Mouse (Mus musculus): Measurements from ENCODE around the gene Tmem94. TPM values are rescaled to one million over a fixed set of nuclear protein-coding genes. Genes with fewer than 3 reads are reported as not detected.

Gene Tmem94
- polyA plus RNA-seq, 1 experiment from 2014 or later, result 47.4 TPM

- peak overlapping the region; percentile 62; the same call in 1 of the 2 replicates for H3K27ac ChIP-seq
These were observed 78.6 kb downstream of the Tmem94 start for GRCm38 (mm10) chr11:115843891-115844239.

DNA sequence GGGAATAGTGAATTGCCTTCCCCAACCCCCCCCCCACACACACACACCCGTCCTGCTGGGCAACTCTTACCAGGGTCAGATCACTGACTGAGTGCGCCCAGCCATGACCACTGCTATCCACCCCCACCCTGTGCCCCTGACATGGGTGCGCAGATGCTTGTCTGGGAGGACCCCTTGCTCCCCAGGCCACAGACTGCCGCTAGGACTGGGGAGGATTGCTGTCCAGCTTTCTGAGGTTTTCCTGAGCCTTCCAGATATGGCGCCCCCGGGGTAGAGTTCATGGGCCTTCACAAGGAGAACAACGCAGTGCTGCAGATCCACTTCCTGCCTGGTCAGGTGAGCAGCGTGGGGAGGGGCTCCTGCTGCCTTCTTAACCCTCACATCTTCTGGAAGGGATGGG is 79.0 kb downstream of the Tmem94 start:
- Histone ChIP-seq H3K27ac (peak overlapping the region; percentile 62; the same call in 1 of the 2 replicates), H3K27me3 (ENCODE audit: insufficient read depth, poor library complexity, severe bottlenecking) (0 out of 2 replicates have a peak, but pooled peaks cover 3% of the 10 kb centered on the region), H3K36me3 (peaks cover 23% of the 10 kb centered on the region), H3K4me1 (replicated peaks) (peaks cover 48% of the 10 kb centered on the region), H3K9me3 (peaks cover 5% of the 10 kb centered on the region; the same call in 1 of the 2 replicates), H3K4me3 (no peak overlapping the region)
- DNase-seq (ENCODE audit: low spot score), result no peak
- 78% methylated on average over 8 of the region's 8 CpGs for WGBS

More at GRCm38 (mm10) chr11:115843891-115844239, 78.6 kb downstream of the Tmem94 start:
- no peak overlapping the region for H3K4me3 ChIP-seq
- H3K36me3 ChIP-seq, result peaks cover 23% of the 10 kb centered on the region
- WGBS, result 82% methylated on average over 5 of the region's 5 CpGs
- DNase-seq (ENCODE audit: low spot score), result no peak
- peaks cover 7% of the 10 kb centered on the region; the same call in 1 of the 2 replicates for H3K27me3 ChIP-seq (ENCODE audit: insufficient read depth, poor library complexity, severe bottlenecking)
- peaks cover 48% of the 10 kb centered on the region for H3K4me1 ChIP-seq (replicated peaks)
- peaks cover 5% of the 10 kb centered on the region; the same call in 1 of the 2 replicates for H3K9me3 ChIP-seq

DNA sequence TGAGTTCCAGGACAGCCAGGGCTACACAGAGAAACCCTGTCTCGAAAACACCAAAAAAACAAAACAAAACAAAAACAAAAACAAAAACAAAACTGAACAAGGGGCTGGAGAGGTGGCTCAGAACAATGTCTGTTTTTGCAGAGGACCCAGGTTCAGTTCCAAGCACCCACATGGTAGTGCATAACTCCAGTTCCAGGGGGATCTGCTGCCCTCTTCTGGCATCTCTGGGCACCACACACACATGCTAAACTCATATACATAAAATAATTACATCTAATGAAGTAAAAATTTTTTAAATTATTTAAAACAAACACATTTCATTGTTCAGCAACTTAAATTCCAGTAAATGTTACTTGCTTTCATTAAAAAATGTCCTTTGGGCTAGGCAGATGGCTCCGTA is 80.6 kb downstream of the Tmem94 start:
- Histone ChIP-seq H3K36me3 (peaks cover 32% of the 10 kb centered on the region), H3K4me3 (no peak overlapping the region), H3K27ac (no peak overlapping the region), H3K27me3 (ENCODE audit: insufficient read depth, poor library complexity, severe bottlenecking) (no peaks in the 10 kb centered on the region), H3K4me1 (replicated peaks) (peaks cover 38% of the 10 kb centered on the region), H3K9me3 (peaks cover 5% of the 10 kb centered on the region; the same call in 1 of the 2 replicates)
- no peak for DNase-seq (ENCODE audit: low spot score)
- 99% methylated on average over 2 of the region's 2 CpGs for WGBS

Other genes starting within 250 kb of the Tmem94 start
- 1,372 and 1,467 TPM in 2 replicates for gene Sumo2, start 229.2 kb upstream of the Tmem94 start, polyA plus RNA-seq (2016; fragmentation: Nextera tagmentation; extraction: Ambion mirVana)
- gene Nup85, start 201.0 kb upstream of the Tmem94 start, polyA plus RNA-seq (2016; fragmentation: Nextera tagmentation; extraction: Ambion mirVana), result 192 and 243 TPM in 2 replicates
- 104 and 112 TPM in 2 replicates for gene Mrps7, start 161.5 kb upstream of the Tmem94 start, polyA plus RNA-seq (2016; fragmentation: Nextera tagmentation; extraction: Ambion mirVana)
- gene Gga3, start 161.4 kb upstream of the Tmem94 start, polyA plus RNA-seq (2016; fragmentation: Nextera tagmentation; extraction: Ambion mirVana), result 35.1 and 37.6 TPM in 2 replicates
- gene Mif4gd, start 152.5 kb upstream of the Tmem94 start, polyA plus RNA-seq (2016; fragmentation: Nextera tagmentation; extraction: Ambion mirVana), result 16.3 and 20.6 TPM in 2 replicates
- 23.7 and 24.7 TPM in 2 replicates for gene Slc25a19, start 137.1 kb upstream of the Tmem94 start, polyA plus RNA-seq (2016; fragmentation: Nextera tagmentation; extraction: Ambion mirVana)
- gene Grb2, start 56.8 kb upstream of the Tmem94 start, polyA plus RNA-seq (2016; fragmentation: Nextera tagmentation; extraction: Ambion mirVana), result 92.7 and 119 TPM in 2 replicates
- gene Caskin2, start 48.2 kb downstream of the Tmem94 start, polyA plus RNA-seq (2016; fragmentation: Nextera tagmentation; extraction: Ambion mirVana), result 19.0 and 21.5 TPM in 2 replicates
- gene Tsen54, start 49.3 kb downstream of the Tmem94 start, polyA plus RNA-seq (2016; fragmentation: Nextera tagmentation; extraction: Ambion mirVana), result 38.1 and 41.5 TPM in 2 replicates
- gene Llgl2, start 58.6 kb downstream of the Tmem94 start, polyA plus RNA-seq (2016; fragmentation: Nextera tagmentation; extraction: Ambion mirVana), result 10.4 and 11.9 TPM in 2 replicates
- gene Myo15b, start 93.0 kb downstream of the Tmem94 start, polyA plus RNA-seq (2016; fragmentation: Nextera tagmentation; extraction: Ambion mirVana), result 0.19 and 0.21 TPM in 2 replicates
- 1.4 and 4.2 TPM in 2 replicates for gene Smim5, start 134.5 kb downstream of the Tmem94 start, polyA plus RNA-seq (2016; fragmentation: Nextera tagmentation; extraction: Ambion mirVana)
- gene Smim6, start 146.6 kb downstream of the Tmem94 start, polyA plus RNA-seq (2016; fragmentation: Nextera tagmentation; extraction: Ambion mirVana), result 1.4 and 1.6 TPM in 2 replicates
- gene Sap30bp, start 167.8 kb downstream of the Tmem94 start, polyA plus RNA-seq (2016; fragmentation: Nextera tagmentation; extraction: Ambion mirVana), result 44.7 and 52.5 TPM in 2 replicates
- 27.3 and 28.8 TPM in 2 replicates for gene Recql5, start 168.0 kb downstream of the Tmem94 start, polyA plus RNA-seq (2016; fragmentation: Nextera tagmentation; extraction: Ambion mirVana)
- 0.92 and 0.94 TPM in 2 replicates for gene Itgb4, start 209.3 kb downstream of the Tmem94 start, polyA plus RNA-seq (2016; fragmentation: Nextera tagmentation; extraction: Ambion mirVana)
- gene Galk1, start 247.3 kb downstream of the Tmem94 start, polyA plus RNA-seq (2016; fragmentation: Nextera tagmentation; extraction: Ambion mirVana), result 184 and 204 TPM in 2 replicates

All from hindbrain, embryonic 10.5 days (tissue).